Mouse (Mus musculus): ENCODE results near the gene Tex45. TPM values are rescaled to one million over a fixed set of nuclear protein-coding genes. Genes with fewer than 3 reads are reported as not detected.
A peak's percentile ranks its signal among the peaks of the same experiment; 100 is the strongest.

Tex45 gene
- polyA plus RNA-seq, 1 experiment from 2014 or later, result 0.19 TPM

DNA sequence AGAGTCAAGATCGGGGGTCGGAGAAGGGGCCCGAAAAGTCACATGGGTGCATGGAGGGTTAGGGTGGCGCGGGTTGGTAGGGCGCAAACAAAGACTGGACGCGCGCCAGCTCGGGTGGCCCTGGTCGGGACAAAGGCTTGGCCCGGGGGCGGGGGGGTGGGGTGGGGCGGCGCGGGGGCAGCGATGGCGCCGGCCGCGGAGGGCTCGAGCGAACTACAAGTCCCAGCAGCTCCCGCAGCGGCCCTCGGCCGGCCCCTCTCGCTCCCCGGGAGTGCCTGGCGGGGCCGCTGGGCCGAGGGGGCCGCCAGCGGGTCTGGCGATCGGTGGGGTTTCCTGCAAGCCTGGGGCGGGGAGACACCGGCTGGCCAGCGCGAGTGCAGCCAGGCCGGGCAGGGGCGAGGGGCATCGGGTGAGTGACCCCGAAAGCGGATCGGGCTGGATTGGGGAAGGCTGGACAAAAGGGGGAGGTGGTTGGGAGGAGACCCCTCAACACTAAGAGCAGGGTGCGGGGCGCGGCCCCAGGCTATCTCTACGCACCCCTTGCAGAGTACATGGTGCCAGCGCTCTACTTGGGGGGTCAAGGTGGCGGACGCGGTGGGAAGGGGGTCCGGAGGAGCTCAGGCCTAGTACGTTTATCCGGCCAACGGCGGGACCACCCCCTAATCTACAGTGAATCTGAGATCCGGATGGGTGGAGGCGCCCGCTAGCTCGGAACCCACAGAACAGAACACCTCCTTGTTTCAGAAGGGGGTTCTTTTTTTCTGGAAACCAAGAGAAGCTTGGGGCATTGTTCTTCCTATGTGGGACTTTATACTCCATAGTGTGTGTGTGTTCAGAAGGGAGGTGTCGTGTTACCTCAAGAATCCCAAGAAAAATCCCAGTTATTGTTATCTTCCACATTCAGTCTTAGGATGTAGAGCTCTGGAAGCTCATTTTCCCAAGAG, 22.5 kb downstream of the Tex45 start, which contains the start of gene Zfp358:
Gene Zfp358, plus strand, starts transcription at position 238 of the 944 bp plus-strand sequence.
- Histone ChIP-seq H3K9ac (replicated peaks) (peak within 1 kb of the TSS; percentile 96), H3K9me3 (peaks cover 10% of the 10 kb centered on the region; the same call in 1 of the 2 replicates), H3K4me2 (replicated peaks) (peak within 1 kb of the TSS; percentile 68), H3K27ac (replicated peaks) (peak within 1 kb of the TSS; percentile 84), H3K27me3 (no peaks in the 10 kb centered on the region), H3K4me1 (peaks cover 20% of the 10 kb centered on the region), H3K36me3 (peaks cover 36% of the 10 kb centered on the region), H3K4me3 (peak within 1 kb of the TSS; percentile 78)
- WGBS, result under 1% methylated on average over 61 of the region's 64 CpGs
- ATAC-seq (ENCODE audit: low FRiP score, low read depth), result peak; percentile 94

DNA sequence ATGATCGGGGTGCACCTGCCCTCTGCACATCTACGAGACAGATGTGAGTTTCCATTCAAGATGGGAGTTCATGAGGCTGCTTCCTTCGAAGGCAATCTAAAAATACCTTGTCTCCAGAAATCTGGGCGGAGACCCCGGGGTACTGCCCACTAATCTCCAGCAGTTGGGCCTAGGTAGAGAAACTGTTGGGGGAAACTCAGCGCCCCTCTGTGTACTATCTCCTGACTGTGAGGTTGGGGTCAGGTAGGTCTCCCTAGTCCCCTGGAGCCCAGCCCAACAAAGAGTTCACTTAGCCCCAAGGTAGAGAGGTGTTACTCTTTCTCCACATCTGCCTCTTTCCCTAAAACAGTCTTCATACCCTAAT, 23.2 kb downstream of the Tex45 start:
- Histone ChIP-seq H3K36me3 (peaks cover 36% of the 10 kb centered on the region), H3K27ac (replicated peaks) (peak overlapping the region; percentile 84), H3K4me2 (replicated peaks) (peak overlapping the region; percentile 68), H3K4me3 (peak overlapping the region; percentile 78), H3K9ac (replicated peaks) (peak overlapping the region; percentile 96), H3K9me3 (peaks cover 10% of the 10 kb centered on the region; the same call in 1 of the 2 replicates), H3K4me1 (peaks cover 20% of the 10 kb centered on the region), H3K27me3 (no peaks in the 10 kb centered on the region)
- peak; percentile 0; the same call in 1 of the 2 replicates for ATAC-seq (ENCODE audit: low FRiP score, low read depth)
- WGBS, result 46% methylated on average over 6 of the region's 6 CpGs

- ATAC-seq (ENCODE audit: low FRiP score, low read depth), result no peak
- H3K27ac ChIP-seq (replicated peaks), result no peak overlapping the region
- peaks cover 36% of the 10 kb centered on the region for H3K36me3 ChIP-seq
- no peak overlapping the region for H3K9ac ChIP-seq (replicated peaks)
- H3K9me3 ChIP-seq, result peaks cover 10% of the 10 kb centered on the region; the same call in 1 of the 2 replicates
- no peaks in the 10 kb centered on the region for H3K27me3 ChIP-seq
- WGBS, result 96% methylated on average over 44 of the region's 44 CpGs
- peaks cover 21% of the 10 kb centered on the region for H3K4me1 ChIP-seq
- no peak overlapping the region for H3K4me3 ChIP-seq
- no peak overlapping the region for H3K4me2 ChIP-seq (replicated peaks)
Measured at GRCm38 (mm10) chr8:3495578-3496427, 25.1 kb downstream of the Tex45 start.

GRCm38 (mm10) chr8:3496428-3496748, 25.7 kb downstream of the Tex45 start:
- Histone ChIP-seq H3K36me3 (peaks cover 36% of the 10 kb centered on the region), H3K9ac (replicated peaks) (no peak overlapping the region), H3K27ac (replicated peaks) (no peak overlapping the region), H3K27me3 (no peaks in the 10 kb centered on the region), H3K4me3 (no peak overlapping the region), H3K4me1 (peaks cover 27% of the 10 kb centered on the region), H3K4me2 (replicated peaks) (no peak overlapping the region), H3K9me3 (peaks cover 10% of the 10 kb centered on the region; the same call in 1 of the 2 replicates)
- ATAC-seq (ENCODE audit: low FRiP score, low read depth), result no peak
- WGBS, result 94% methylated on average over 15 of the region's 15 CpGs

- no peak overlapping the region for H3K4me2 ChIP-seq (replicated peaks)
- H3K4me3 ChIP-seq, result no peak overlapping the region
- no peaks in the 10 kb centered on the region for H3K27me3 ChIP-seq
- H3K9me3 ChIP-seq, result peaks cover 10% of the 10 kb centered on the region; the same call in 1 of the 2 replicates
- no peak for ATAC-seq (ENCODE audit: low FRiP score, low read depth)
- H3K4me1 ChIP-seq, result peaks cover 36% of the 10 kb centered on the region
- no peak overlapping the region for H3K27ac ChIP-seq (replicated peaks)
- WGBS, result 93% methylated on average over 3 of the region's 3 CpGs
- peaks cover 36% of the 10 kb centered on the region for H3K36me3 ChIP-seq
- no peak overlapping the region for H3K9ac ChIP-seq (replicated peaks)
Measured at GRCm38 (mm10) chr8:3498583-3498982, 27.9 kb downstream of the Tex45 start.

GRCm38 (mm10) chr8:3499751-3500150, 29.1 kb downstream of the Tex45 start:
- Histone ChIP-seq H3K36me3 (peaks cover 32% of the 10 kb centered on the region), H3K4me3 (peak overlapping the region; percentile 78), H3K27me3 (no peaks in the 10 kb centered on the region), H3K9ac (replicated peaks) (peak overlapping the region; percentile 78), H3K27ac (replicated peaks) (peak overlapping the region; percentile 87), H3K4me1 (peaks cover 29% of the 10 kb centered on the region), H3K9me3 (peaks cover 10% of the 10 kb centered on the region; the same call in 1 of the 2 replicates), H3K4me2 (replicated peaks) (peak overlapping the region; percentile 79)
- WGBS, result 9% methylated on average over 8 of the region's 8 CpGs
- ATAC-seq (ENCODE audit: low FRiP score, low read depth), result no peak; the same call in 1 of the 2 replicates

GRCm38 (mm10) chr8:3500235-3501090, 29.8 kb downstream of the Tex45 start, which contains the start of gene Mcoln1:
Gene Mcoln1, plus strand, starts transcription at chr8:3500457.
- Histone ChIP-seq H3K4me2 (replicated peaks) (peak within 1 kb of the TSS; percentile 79), H3K9ac (replicated peaks) (peak within 1 kb of the TSS; percentile 83), H3K9me3 (peaks cover 4% of the 10 kb centered on the region; the same call in 1 of the 2 replicates), H3K27me3 (no peaks in the 10 kb centered on the region), H3K36me3 (peaks cover 25% of the 10 kb centered on the region), H3K4me1 (peaks cover 29% of the 10 kb centered on the region), H3K27ac (replicated peaks) (peak within 1 kb of the TSS; percentile 87), H3K4me3 (peak within 1 kb of the TSS; percentile 78)
- WGBS, result under 1% methylated on average over 69 of the region's 70 CpGs
- peak; percentile 91 for ATAC-seq (ENCODE audit: low FRiP score, low read depth)

DNA sequence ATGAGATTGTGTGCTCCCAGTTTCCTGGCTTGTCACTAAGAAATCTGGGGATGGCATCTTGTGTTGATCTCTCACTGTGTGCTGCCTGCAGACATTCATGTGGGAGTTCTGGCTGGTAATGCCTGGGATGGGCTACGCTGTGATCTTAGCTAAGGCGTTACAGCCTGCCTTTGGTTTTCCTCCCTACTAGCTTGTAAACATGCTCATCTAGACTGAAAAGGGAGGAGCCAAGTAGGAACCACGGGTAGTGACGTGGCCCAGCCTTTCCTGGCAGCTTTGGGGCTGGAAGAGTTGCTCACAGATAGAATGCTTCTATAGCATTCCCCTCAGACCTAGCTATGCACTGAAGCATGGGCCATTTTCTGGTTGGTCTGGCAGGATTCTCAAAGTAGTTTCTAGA, 31.6 kb downstream of the Tex45 start:
- peaks cover 20% of the 10 kb centered on the region for H3K4me1 ChIP-seq
- no peaks in the 10 kb centered on the region for H3K9me3 ChIP-seq
- WGBS, result 79% methylated on average over 4 of the region's 4 CpGs
- no peaks in the 10 kb centered on the region for H3K27me3 ChIP-seq
- no peak for ATAC-seq (ENCODE audit: low FRiP score, low read depth)
- peaks cover 24% of the 10 kb centered on the region for H3K36me3 ChIP-seq
- H3K27ac ChIP-seq (replicated peaks), result no peak overlapping the region
- H3K4me2 ChIP-seq (replicated peaks), result no peak overlapping the region
- no peak overlapping the region for H3K4me3 ChIP-seq
- H3K9ac ChIP-seq (replicated peaks), result no peak overlapping the region

DNA sequence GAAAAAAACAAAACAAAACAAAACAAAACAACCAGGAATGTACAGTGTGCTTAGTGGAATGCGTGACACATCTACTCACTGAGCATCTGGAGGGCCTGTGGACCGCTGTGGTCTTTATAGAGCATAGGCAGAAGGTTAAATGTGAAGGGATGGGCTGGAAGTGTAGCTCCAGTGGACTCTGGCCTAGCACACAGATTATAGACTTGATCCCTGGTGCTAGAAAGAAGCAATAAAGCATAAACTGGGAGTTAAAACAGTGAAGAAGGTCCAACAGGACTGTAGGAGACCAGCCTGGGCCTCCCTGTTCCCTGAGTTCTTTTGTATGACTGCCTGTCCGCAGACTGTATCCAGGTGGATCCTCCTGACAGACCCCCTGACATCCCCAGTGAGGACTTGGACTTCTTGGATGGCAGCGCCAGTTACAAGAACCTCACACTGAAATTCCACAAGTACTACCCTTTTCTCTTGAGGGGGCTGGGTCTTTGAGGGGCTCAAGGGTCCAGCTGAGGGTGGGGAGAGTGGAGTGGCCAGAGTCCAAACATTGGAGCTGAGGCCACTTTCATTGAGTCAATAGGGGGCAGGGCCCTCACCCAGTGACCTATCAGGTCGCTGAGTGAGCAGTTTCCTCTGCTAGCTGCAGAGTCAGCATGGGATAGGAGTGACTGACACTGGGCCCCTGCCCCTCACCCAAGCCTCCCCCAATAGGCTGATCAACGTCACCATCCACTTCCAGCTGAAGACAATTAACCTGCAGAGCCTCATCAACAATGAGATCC, 37.5 kb downstream of the Tex45 start:
- Histone ChIP-seq H3K4me1 (no peaks in the 10 kb centered on the region), H3K27ac (replicated peaks) (no peak overlapping the region), H3K9me3 (no peaks in the 10 kb centered on the region), H3K4me3 (no peak overlapping the region), H3K27me3 (no peaks in the 10 kb centered on the region), H3K9ac (replicated peaks) (no peak overlapping the region), H3K4me2 (replicated peaks) (no peak overlapping the region), H3K36me3 (peaks cover 73% of the 10 kb centered on the region)
- 86% methylated on average over 6 of the region's 6 CpGs for WGBS
- no peak for ATAC-seq (ENCODE audit: low FRiP score, low read depth)

- Histone ChIP-seq H3K4me1 (peaks cover 12% of the 10 kb centered on the region; the same call in 1 of the 2 replicates), H3K9ac (replicated peaks) (peak overlapping the region; percentile 63; the same call in 1 of the 2 replicates), H3K4me2 (replicated peaks) (peak overlapping the region; percentile 95), H3K4me3 (peak overlapping the region; percentile 57), H3K27ac (replicated peaks) (peak overlapping the region; percentile 31), H3K27me3 (no peaks in the 10 kb centered on the region), H3K9me3 (no peaks in the 10 kb centered on the region), H3K36me3 (peaks cover 39% of the 10 kb centered on the region)
- 37% methylated on average over 13 of the region's 13 CpGs for WGBS
- ATAC-seq (ENCODE audit: low FRiP score, low read depth), result no peak
Measured at GRCm38 (mm10) chr8:3514681-3515247, 44.1 kb downstream of the Tex45 start.
